Mouse (Mus musculus) cerebellum, adult (tissue): ENCODE measurements at regions not wholly inside any gene's neighbourhood (a gene's known extent, or its start where the extent isn't known, plus 50 kb on each side); places are given as distances from the start of the nearest gene placed in this dataset.

Experiments
- ATAC-seq: cut with Nextera tagmentation; 2 replicates; pipeline ENCODE4 v1.9.2; 2017; ENCODE audit warnings: mild to moderate bottlenecking, moderate library complexity, mixed read lengths; ENCODE audit not compliant: insufficient number of reproducible peaks, low FRiP score, low TSS enrichment

- no peak for ATAC-seq
Measured at GRCm38 (mm10) chr6:143690131-143690530, 523.1 kb downstream of the Etnk1 start.

- ATAC-seq: no peak
Measured at GRCm38 (mm10) chr6:143690866-143691265, 523.8 kb downstream of the Etnk1 start.

GRCm38 (mm10) chr6:143697997-143698396, 531.0 kb downstream of the Etnk1 start:
- no peak for ATAC-seq

- no peak for ATAC-seq
Measured at GRCm38 (mm10) chr6:143703984-143704383, 537.0 kb downstream of the Etnk1 start.

- no peak for ATAC-seq
Measured at GRCm38 (mm10) chr6:143706451-143706850, 539.4 kb downstream of the Etnk1 start.

GRCm38 (mm10) chr6:143714461-143714860, 547.4 kb downstream of the Etnk1 start:
- ATAC-seq: no peak

- no peak for ATAC-seq
Measured at GRCm38 (mm10) chr6:143750074-143750473, 583.1 kb downstream of the Etnk1 start.

- no peak for ATAC-seq
Measured at GRCm38 (mm10) chr6:143751076-143752070, 584.4 kb downstream of the Etnk1 start.

- ATAC-seq: no peak
Measured at GRCm38 (mm10) chr6:143757462-143757861, 590.4 kb downstream of the Etnk1 start.

- ATAC-seq: no peak
Measured at GRCm38 (mm10) chr6:143768115-143768514, 601.1 kb downstream of the Etnk1 start.
